Mouse (Mus musculus) olfactory bulb, adult 2 months (tissue): ENCODE results near the gene Csnk1d.

Experiments
- CTCF ChIP-seq: fragments of 200-500 bp; IDR thresholded peaks from 2 replicates; pipeline ENCODE4 v1.5.1; 2012; ENCODE audit warnings: low read depth, mild to moderate bottlenecking, low read length, moderate library complexity; ENCODE audit not compliant: insufficient read depth
- POLR2A ChIP-seq: fragments of 200-500 bp; IDR thresholded peaks from 2 replicates; pipeline ENCODE4 v1.6.1; 2012; ENCODE audit warnings: mild to moderate bottlenecking, low read depth, low read length, moderate library complexity; ENCODE audit not compliant: insufficient read depth

- TF ChIP-seq CTCF (no peak), POLR2A (no peak)
These were observed 30.9 kb downstream of the Csnk1d start for GRCm38 (mm10) chr11:120960248-120960647.
